Mouse (Mus musculus) cerebellum, adult 9-11 months (tissue): Measurements from ENCODE around the gene Zhx3.

Experiments used
- DNase-seq: peaks from one replicate; pipeline ENCODE4 v3.0.0; 2022

The Zhx3 gene

GRCm38 (mm10) chr2:160872890-160873382 lies at the start of gene Zhx3:
Gene Zhx3, minus strand, starts transcription at chr2:160872998.
- peak; percentile 95 for DNase-seq

DNA sequence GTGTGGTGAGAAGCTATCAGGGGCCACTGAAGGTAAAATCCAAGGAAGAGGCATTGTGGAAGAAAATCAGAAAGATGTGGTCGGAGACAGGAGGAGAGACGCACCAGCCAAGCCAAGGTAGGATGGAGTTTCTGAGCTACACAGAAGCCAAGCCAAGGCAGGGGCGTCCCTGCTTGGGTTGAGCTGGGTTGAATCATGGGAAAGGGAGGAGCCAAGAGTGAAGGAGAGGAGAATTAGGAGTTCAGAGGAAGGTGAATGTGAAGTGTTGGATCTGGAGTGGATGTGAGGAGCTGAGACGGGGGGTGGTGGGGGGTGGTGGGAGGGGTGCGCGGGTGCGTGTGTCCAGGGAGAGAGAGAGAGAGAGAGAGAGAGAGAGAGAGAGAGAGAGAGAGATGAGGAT lies 48.5 kb upstream of the Zhx3 start:
- DNase-seq: no peak

DNA sequence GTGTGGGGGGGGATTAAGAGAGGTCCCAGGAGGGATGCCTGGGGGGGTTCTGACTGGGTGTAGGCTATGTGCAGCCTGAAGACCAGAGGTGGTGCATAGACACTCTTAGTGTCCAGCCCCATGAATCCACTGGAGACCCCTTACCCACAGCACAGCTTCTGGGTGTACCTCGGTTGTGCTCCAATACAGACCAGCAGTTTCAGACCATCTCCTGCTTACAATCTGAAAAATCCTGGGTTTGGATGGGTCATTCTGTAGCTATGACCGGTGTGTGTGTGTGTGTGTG lies 46.1 kb upstream of the Zhx3 start:
- no peak for DNase-seq

DNA sequence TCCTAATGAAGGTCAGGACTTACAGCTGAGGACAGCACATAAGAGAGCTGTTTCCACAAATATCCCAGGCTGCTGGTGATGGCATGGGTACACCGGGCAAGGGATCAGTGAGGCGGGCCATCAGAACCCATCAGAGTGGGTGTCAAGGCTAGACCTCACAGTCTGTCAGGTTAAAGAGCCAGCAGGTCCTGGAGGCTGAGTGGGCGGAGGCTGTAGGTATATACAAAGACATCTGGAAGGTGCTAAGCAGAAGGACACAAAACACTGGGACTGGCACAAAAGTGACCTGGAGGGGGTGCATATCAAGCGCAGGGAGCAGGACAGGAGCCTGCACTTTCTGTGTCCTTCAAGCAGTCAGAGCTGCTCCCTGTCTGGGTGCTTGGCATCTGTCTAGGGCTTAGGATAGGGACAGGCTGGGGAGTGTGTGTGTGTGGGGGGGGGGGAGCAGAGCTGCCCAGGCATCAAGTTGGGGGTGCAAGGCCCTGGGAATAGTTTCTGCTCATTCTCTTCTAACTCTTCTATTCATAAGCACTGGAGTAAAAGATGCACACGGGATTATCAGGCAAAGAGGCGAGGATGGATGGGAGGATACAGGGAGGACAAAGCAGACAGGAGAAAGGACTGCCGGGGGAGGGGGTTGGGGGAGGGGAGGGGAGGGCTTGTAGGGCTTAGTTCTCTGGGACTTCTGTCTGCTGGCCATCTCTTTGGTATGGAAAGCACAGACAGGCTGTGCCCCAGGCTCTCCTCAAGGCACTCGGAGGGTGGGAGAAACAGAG lies 45.5 kb upstream of the Zhx3 start:
- no peak for DNase-seq

DNA sequence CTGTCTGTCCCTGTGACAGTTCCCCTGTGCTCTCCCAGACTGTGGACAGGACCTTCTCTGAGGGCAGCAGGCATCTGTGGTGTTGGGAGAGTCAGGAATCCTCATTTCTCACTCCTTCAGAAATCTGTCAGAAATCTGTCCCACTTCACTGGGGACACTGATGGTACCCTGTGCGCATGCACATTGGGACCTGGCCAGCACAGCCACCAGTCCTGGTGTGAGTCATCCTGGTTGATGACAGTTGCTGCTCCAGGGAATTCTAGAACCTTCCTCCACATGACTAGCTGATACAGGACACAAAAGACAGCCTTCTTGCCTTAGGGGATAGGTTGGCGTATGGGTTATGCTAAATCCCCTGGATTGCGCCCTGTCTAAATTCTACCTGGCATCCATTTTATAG lies 44.5 kb upstream of the Zhx3 start:
- peak; percentile 59 for DNase-seq

GRCm38 (mm10) chr2:160916714-160917113 lies 43.9 kb upstream of the Zhx3 start:
- DNase-seq: no peak

GRCm38 (mm10) chr2:160915821-160916610 lies 43.2 kb upstream of the Zhx3 start:
- DNase-seq: peak; percentile 78

- no peak for DNase-seq
These were observed 41.9 kb upstream of the Zhx3 start for GRCm38 (mm10) chr2:160914656-160915055.

- peak; percentile 49 for DNase-seq
These were observed 39.5 kb upstream of the Zhx3 start, which contains the start of gene Emilin3 for GRCm38 (mm10) chr2:160912231-160912671. Gene Emilin3, minus strand, starts transcription at chr2:160912328.

GRCm38 (mm10) chr2:160911558-160912201 lies 38.9 kb upstream of the Zhx3 start:
- DNase-seq: peak; percentile 62

GRCm38 (mm10) chr2:160910633-160911032 lies 37.8 kb upstream of the Zhx3 start:
- no peak for DNase-seq

DNA sequence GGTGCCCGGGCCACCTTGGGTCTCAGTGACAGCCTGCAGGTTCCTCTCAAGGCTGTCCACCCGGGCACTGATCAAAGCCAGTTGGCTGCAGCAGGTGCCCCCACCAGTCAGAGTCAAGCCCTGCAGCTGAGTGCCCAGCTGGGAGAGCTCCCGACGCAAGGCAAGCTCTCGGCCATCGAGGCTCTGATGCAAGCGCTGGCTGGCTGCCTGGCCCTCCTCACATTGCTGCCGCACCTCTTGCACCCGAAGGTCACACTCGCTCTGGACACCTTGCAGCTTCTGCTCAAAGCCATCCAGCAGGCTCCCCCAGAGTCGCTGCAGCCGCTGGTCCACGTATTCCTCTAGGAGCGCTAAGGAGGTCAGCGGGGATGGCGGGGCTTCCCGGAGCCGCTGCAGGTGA lies 35.8 kb upstream of the Zhx3 start:
- peak; percentile 59 for DNase-seq

DNA sequence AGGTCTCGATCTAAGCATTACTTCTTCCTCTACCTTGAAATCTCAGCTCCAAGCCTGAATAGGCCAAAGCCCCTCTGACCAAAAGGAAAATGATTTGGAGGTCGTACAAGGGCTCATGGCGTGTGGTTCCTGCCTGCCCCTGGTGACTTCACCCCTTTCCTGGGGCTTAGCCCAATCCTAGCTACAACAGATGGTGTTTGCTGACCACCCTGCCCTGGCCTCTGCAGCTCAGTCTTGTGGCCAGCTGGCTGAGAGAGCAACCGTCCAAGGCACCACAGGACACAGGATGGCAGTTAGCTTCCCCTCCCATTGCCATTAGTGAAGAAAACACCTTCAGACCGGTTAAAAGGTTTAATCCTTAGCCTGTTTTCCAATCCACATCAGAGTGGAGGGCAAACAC lies 33.3 kb upstream of the Zhx3 start:
- DNase-seq: peak; percentile 92

DNA sequence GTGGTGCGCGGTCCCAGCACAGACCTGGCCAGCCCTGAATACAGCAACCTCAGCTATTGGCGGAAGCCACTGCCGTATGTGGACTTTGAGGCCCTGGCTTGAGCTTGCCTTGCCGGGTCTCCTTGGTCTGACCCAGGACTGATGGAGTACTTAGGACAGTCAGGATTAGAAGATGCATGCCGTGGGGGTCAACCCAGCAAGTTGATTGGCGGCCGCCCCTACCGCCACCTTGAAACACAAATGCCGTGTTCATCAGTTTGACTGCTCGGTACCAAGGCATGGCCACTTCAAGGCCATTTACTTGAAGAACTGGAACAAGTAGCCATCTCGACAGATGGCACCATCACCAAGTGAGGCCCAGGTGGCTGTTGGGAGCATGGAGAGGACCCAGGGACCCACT lies 32.5 kb upstream of the Zhx3 start:
- peak; percentile 54 for DNase-seq

GRCm38 (mm10) chr2:160901656-160902412 lies 29.0 kb upstream of the Zhx3 start:
- DNase-seq: no peak

DNA sequence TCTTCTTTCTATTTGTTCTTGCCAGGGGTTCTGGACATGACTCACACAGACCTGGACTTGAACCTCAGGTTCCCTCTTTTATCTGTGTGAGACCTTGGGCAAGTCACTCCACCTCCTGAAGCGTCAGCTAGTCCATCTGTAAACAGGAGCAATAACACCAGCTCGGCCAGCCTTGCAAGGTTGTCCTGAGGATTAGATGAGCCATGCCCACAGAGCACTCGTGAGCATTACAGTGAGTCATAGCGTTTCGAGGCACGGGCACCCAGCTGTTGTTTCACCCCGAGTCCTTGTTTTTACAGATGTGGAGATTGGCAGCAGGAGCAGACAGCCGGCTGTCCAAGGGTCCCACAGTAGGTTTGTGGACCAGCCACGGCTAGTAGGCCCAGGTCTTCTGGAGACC lies 18.9 kb upstream of the Zhx3 start:
- DNase-seq: no peak

DNA sequence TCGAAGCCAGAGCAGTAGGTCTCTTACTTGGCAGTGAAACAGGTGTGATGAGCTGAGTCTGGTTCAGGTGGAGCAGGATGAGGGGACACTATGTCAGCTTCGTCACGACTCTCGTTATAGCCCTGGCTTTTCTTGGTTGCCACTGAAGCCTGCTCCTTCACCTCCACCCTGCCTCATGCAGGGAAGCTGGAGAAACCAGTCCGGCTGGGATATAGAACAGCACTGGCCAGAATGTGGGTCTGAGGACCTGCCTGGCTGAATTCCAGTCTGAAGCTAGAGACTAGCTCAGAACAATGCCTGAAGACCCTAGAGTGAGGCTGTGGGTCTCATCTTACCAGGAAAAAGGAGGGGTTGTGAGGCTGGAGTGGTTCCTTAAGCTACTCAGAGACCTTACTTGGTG lies 18.2 kb upstream of the Zhx3 start:
- no peak for DNase-seq

GRCm38 (mm10) chr2:160887859-160888258 lies 15.1 kb upstream of the Zhx3 start:
- peak; percentile 48 for DNase-seq

DNA sequence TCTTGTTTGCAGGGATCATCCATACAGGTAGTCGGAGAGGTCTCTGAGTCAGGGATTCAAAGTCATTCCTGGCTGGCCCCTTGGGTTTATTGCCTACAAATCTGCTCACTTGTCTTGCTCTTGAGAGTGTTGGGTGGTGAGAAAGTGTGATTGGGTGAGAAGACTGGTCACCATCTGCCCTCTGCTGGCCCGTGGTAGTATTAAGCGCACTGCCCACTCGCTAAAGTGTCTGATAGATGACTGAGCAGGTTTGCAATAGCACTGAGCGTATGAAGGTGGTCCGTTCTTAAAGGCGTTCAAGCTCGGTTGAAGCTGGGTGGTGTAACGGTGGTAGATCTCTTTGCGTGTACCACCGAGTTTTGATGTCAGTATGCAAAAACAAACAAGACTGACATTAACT lies 14.5 kb upstream of the Zhx3 start:
- peak; percentile 84 for DNase-seq

- no peak for DNase-seq
These were observed 13.4 kb upstream of the Zhx3 start for GRCm38 (mm10) chr2:160886221-160886620.

DNA sequence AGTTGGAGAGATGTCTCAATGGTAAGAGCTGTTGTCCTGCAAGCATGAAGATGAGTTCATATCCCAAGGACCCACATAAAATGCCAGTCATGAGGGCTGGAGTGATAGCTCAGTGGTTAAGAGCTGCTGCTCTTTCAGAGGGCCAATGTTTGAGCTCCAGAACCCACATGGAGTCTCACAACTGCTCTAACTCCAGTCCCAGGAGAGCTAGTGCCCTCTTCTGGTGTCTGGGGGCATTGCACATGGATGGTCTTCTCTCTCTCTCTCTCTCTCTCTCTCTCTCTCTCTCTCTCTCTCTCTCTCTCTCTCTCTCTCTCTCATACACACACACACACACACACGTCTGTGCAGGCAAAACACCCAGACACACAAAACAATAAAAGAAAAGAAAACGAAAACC lies 12.0 kb upstream of the Zhx3 start:
- DNase-seq: no peak

- no peak for DNase-seq
These were observed 11.1 kb upstream of the Zhx3 start for GRCm38 (mm10) chr2:160883912-160884311.

- peak; percentile 45 for DNase-seq
These were observed 9.6 kb upstream of the Zhx3 start for GRCm38 (mm10) chr2:160882436-160882835.
